Mouse (Mus musculus): ENCODE results near the gene Pax3. TPM values are rescaled to one million over a fixed set of nuclear protein-coding genes. Genes with fewer than 3 reads are reported as not detected.
A peak's percentile ranks its signal among the peaks of the same experiment; 100 is the strongest.

Gene Pax3
- total and polyA plus RNA-seq, 2 experiments from 2014 or later: 0.19 to 0.40 TPM

DNA sequence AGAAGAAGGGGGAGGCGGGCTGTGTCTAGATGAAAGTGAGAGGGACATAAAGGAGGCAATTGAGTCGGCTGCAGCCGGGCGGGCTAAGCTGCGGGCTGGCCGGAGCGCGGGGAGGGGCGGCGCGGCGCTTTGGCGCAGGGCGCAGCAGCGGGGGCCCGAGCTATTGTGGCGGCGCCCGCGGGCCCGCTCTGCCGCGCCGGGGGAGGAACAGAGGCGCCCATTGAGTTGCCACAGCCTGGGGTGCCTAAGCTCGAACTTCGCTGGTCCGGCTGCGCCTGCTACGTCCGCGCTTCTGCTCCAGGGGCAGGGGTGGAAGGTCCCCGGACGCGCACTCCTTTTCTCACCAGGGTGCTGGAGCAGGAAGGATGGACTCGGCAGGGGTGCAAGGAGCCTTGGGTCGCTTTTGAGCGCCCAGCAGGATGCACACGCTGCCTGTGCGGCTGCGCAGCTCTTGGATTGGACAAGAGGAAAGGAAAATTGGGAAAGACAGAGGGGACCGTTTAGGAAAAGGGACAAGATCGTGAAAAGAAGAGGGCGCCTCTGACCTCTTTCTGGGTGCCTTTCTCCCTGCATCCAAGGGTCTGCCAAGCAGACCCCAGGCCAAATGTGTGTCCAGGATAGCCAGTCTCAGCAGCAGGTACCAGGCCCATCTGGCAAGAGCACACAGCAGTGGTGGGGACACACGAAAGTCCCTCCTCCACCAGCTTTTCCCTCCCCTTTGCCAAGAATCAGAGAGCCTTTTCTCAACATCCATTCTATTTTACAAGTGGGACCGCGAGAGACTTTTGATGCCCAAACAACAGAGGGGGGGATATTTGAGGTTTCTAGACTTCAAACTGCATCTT, 7.2 kb downstream of the Pax3 start:
- Histone ChIP-seq H3K27ac (ENCODE audit: low read depth, low read length) (no peak overlapping the region), H3K9me3 (ENCODE audit: low read length) (no peaks in the 10 kb centered on the region), H3K4me2 (ENCODE audit: low read depth) (peak overlapping the region; percentile 28), H3K9ac (no peak overlapping the region), H3K4me3 (ENCODE audit: low read depth, low read length) (no peak overlapping the region), H3K4me1 (ENCODE audit: insufficient read depth) (no peaks in the 10 kb centered on the region), H3K36me3 (ENCODE audit: insufficient read depth) (no peaks in the 10 kb centered on the region), H3K27me3 (ENCODE audit: insufficient read depth, low read length) (peaks cover 95% of the 10 kb centered on the region)
- WGBS: 1% methylated on average over 44 of the region's 47 CpGs
- no peak for TF ChIP-seq CTCF (IDR thresholded peaks at IDR 0.05; ENCODE audit: low read depth)
- no peak for DNase-seq
- ATAC-seq: peak; percentile 43; the same call in 1 of the 2 replicates

- Histone ChIP-seq H3K4me2 (ENCODE audit: low read depth) (peak overlapping the region; percentile 28), H3K9ac (no peak overlapping the region), H3K27me3 (ENCODE audit: insufficient read depth, low read length) (peaks cover 93% of the 10 kb centered on the region)
Measured at GRCm38 (mm10) chr1:78189016-78189415, 7.9 kb downstream of the Pax3 start.

GRCm38 (mm10) chr1:78188299-78188698, 8.6 kb downstream of the Pax3 start:
- Histone ChIP-seq H3K9ac (no peak overlapping the region), H3K4me1 (ENCODE audit: insufficient read depth) (no peaks in the 10 kb centered on the region), H3K27me3 (ENCODE audit: insufficient read depth, low read length) (peaks cover 92% of the 10 kb centered on the region), H3K27ac (ENCODE audit: low read depth, low read length) (no peak overlapping the region), H3K36me3 (ENCODE audit: insufficient read depth) (no peaks in the 10 kb centered on the region), H3K9me3 (ENCODE audit: low read length) (no peaks in the 10 kb centered on the region), H3K4me2 (ENCODE audit: low read depth) (no peak overlapping the region), H3K4me3 (ENCODE audit: low read depth, low read length) (no peak overlapping the region)
- ATAC-seq (no peak), DNase-seq (no peak)
- TF ChIP-seq CTCF (IDR thresholded peaks at IDR 0.05; ENCODE audit: low read depth): no peak
- WGBS: 3% methylated on average over 2 of the region's 2 CpGs

More at GRCm38 (mm10) chr1:78189016-78189415, 7.9 kb downstream of the Pax3 start:
- no peak for TF ChIP-seq CTCF (IDR thresholded peaks at IDR 0.05; ENCODE audit: low read depth)
- WGBS: 1% methylated on average over 16 of the region's 16 CpGs
- no peaks in the 10 kb centered on the region for H3K36me3 ChIP-seq (ENCODE audit: insufficient read depth)
- no peak overlapping the region for H3K27ac ChIP-seq (ENCODE audit: low read depth, low read length)
- no peaks in the 10 kb centered on the region for H3K9me3 ChIP-seq (ENCODE audit: low read length)
- DNase-seq (no peak), ATAC-seq (no peak)
- no peaks in the 10 kb centered on the region for H3K4me1 ChIP-seq (ENCODE audit: insufficient read depth)
- H3K4me3 ChIP-seq (ENCODE audit: low read depth, low read length): no peak overlapping the region

GRCm38 (mm10) chr1:78187788-78188173, 9.2 kb downstream of the Pax3 start:
- Histone ChIP-seq H3K4me1 (ENCODE audit: insufficient read depth) (no peaks in the 10 kb centered on the region), H3K27me3 (ENCODE audit: insufficient read depth, low read length) (peaks cover 92% of the 10 kb centered on the region), H3K9ac (no peak overlapping the region), H3K4me2 (ENCODE audit: low read depth) (no peak overlapping the region), H3K36me3 (ENCODE audit: insufficient read depth) (no peaks in the 10 kb centered on the region), H3K4me3 (ENCODE audit: low read depth, low read length) (no peak overlapping the region), H3K27ac (ENCODE audit: low read depth, low read length) (no peak overlapping the region), H3K9me3 (ENCODE audit: low read length) (no peaks in the 10 kb centered on the region)
- DNase-seq (no peak), ATAC-seq (no peak)
- 7% methylated on average over 6 of the region's 6 CpGs for WGBS
- no peak for TF ChIP-seq CTCF (IDR thresholded peaks at IDR 0.05; ENCODE audit: low read depth)

- Histone ChIP-seq H3K9ac (no peak overlapping the region), H3K4me1 (ENCODE audit: insufficient read depth) (no peaks in the 10 kb centered on the region), H3K27me3 (ENCODE audit: insufficient read depth, low read length) (peaks cover 92% of the 10 kb centered on the region), H3K36me3 (ENCODE audit: insufficient read depth) (no peaks in the 10 kb centered on the region), H3K9me3 (ENCODE audit: low read length) (no peaks in the 10 kb centered on the region), H3K27ac (ENCODE audit: low read depth, low read length) (no peak overlapping the region), H3K4me2 (ENCODE audit: low read depth) (no peak overlapping the region), H3K4me3 (ENCODE audit: low read depth, low read length) (no peak overlapping the region)
- TF ChIP-seq CTCF (IDR thresholded peaks at IDR 0.05; ENCODE audit: low read depth): no peak
- 5% methylated on average over 8 of the region's 8 CpGs for WGBS
- ATAC-seq (no peak), DNase-seq (peak; percentile 23)
Measured at GRCm38 (mm10) chr1:78187122-78187787, 9.7 kb downstream of the Pax3 start.

GRCm38 (mm10) chr1:78182954-78183353, 14.0 kb downstream of the Pax3 start:
- ATAC-seq: no peak
- no peaks in the 10 kb centered on the region for H3K36me3 ChIP-seq (ENCODE audit: insufficient read depth)
- no peak overlapping the region for H3K4me3 ChIP-seq (ENCODE audit: low read depth, low read length)
- H3K9me3 ChIP-seq (ENCODE audit: low read length): 0 out of 2 replicates have a peak, but pooled peaks cover 3% of the 10 kb centered on the region
- H3K4me1 ChIP-seq (ENCODE audit: insufficient read depth): no peaks in the 10 kb centered on the region
- WGBS: 51% methylated on average over 5 of the region's 5 CpGs
- no peak for TF ChIP-seq CTCF (IDR thresholded peaks at IDR 0.05; ENCODE audit: low read depth)
- no peak overlapping the region for H3K4me2 ChIP-seq (ENCODE audit: low read depth)
- no peak overlapping the region for H3K9ac ChIP-seq
- no peak for DNase-seq
- H3K27ac ChIP-seq (ENCODE audit: low read depth, low read length): no peak overlapping the region
- peaks cover 87% of the 10 kb centered on the region for H3K27me3 ChIP-seq (ENCODE audit: insufficient read depth, low read length)

DNA sequence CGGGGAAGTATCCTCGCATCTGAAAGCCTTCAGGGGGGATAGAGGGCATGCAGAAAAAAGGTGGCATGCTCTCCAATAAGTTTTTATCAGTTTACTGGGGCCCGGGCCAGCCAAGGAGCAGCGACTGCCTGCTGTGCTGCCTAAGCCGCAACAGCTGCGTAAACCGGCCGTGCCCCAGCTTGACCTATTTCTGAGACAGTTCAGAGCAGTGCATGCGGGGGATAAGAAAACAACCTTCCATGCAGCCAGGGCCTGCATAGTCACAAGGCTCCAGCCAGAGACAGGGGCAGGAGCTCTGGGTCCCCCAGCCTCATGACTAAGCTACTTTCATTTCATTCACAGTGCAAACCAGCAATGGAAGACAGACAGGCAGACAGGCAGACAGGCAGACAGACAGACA, 15.1 kb downstream of the Pax3 start:
- TF ChIP-seq CTCF (IDR thresholded peaks at IDR 0.05; ENCODE audit: low read depth): no peak
- DNase-seq (no peak), ATAC-seq (no peak)
- 0 out of 2 replicates have a peak, but pooled peaks cover 3% of the 10 kb centered on the region for H3K9me3 ChIP-seq (ENCODE audit: low read length)
- WGBS: 13% methylated on average over 9 of the region's 9 CpGs
- H3K27me3 ChIP-seq (ENCODE audit: insufficient read depth, low read length): peaks cover 83% of the 10 kb centered on the region
- no peak overlapping the region for H3K4me3 ChIP-seq (ENCODE audit: low read depth, low read length)
- no peaks in the 10 kb centered on the region for H3K4me1 ChIP-seq (ENCODE audit: insufficient read depth)
- H3K27ac ChIP-seq (ENCODE audit: low read depth, low read length): no peak overlapping the region
- no peak overlapping the region for H3K9ac ChIP-seq
- no peak overlapping the region for H3K4me2 ChIP-seq (ENCODE audit: low read depth)
- H3K36me3 ChIP-seq (ENCODE audit: insufficient read depth): no peaks in the 10 kb centered on the region

Measured in forebrain, postnatal 0 days (tissue).